In the genomic region with DNA sequence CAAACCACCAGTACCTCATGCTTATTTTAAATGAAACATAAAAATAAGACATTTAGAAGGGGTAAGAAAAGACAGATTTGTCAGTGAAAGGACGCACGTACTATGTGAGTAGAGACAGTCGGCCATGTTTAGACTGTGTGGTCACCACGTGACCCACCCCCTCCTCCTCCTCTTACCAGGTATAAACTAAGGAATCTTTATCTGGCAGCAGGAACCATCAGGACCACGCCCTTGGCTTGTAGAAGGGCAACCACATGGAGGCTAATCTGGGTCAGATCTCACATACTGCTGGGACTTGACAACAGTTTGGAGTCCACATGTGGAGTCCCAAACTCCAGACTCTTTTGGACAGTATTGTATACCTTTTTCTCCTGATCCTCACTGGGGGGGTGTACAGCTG, we compare ENCODE assay signal across 23 mouse cellular contexts. TPM values are rescaled to one million over a fixed set of nuclear protein-coding genes. Genes with fewer than 3 reads are reported as not detected.
DNase-seq lines count a peak whose midpoint lies in the region; ATAC-seq and TF ChIP-seq lines count a peak whose summit lies in the region.
"Had no signal": no experiment of that assay in that cellular context is flagged by ENCODE, and none has a peak within 500 bp of the region (broad histone marks: within the 10 kb centered on the region; RNA-seq: fewer than 3 reads in every experiment).

No protein-coding gene starts in this region.

- 77% methylated on average over 5 of the region's 5 CpGs for WGBS in heart, embryonic 12.5 days

- H3K9me3 ChIP-seq in heart, embryonic 12.5 days (replicated peaks) = no peaks in the 10 kb centered on the region
- H3K9me3 ChIP-seq in E14TG2a.4 (ENCODE audit: low read length) = no peaks in the 10 kb centered on the region
- H3K9me3 ChIP-seq: embryonic facial prominence, embryonic 15.5 days; forebrain, embryonic 10.5 days; forebrain, embryonic 15.5 days; hindbrain, embryonic 10.5 days; intestine, embryonic 15.5 days had no signal

- peaks cover 62% of the 10 kb centered on the region for H3K4me1 ChIP-seq in heart, embryonic 12.5 days (replicated peaks)
- H3K4me1 ChIP-seq in E14TG2a.4 (replicated peaks; ENCODE audit: low read depth, low read length) = peaks cover 87% of the 10 kb centered on the region
- H3K4me1 ChIP-seq: forebrain, embryonic 15.5 days had no signal

- H3K79me2 ChIP-seq in C2C12 (ENCODE audit: control insufficient read depth, insufficient read depth) = no peaks in the 10 kb centered on the region
- H3K79me2 ChIP-seq in myocyte (ENCODE audit: control insufficient read depth, insufficient read depth) = no peaks in the 10 kb centered on the region

- no peaks in the 10 kb centered on the region for H3K27me3 ChIP-seq in heart, embryonic 12.5 days (replicated peaks)
- H3K27me3 ChIP-seq in C2C12 (ENCODE audit: control insufficient read depth, insufficient read depth, insufficient read length) (no peaks in the 10 kb centered on the region), E14TG2a.4 (ENCODE audit: insufficient read depth, low read length) (no peaks in the 10 kb centered on the region), myocyte (ENCODE audit: control insufficient read depth, insufficient read depth, insufficient read length) (no peaks in the 10 kb centered on the region)
- H3K27me3 ChIP-seq: embryonic facial prominence, embryonic 15.5 days; forebrain, embryonic 15.5 days; intestine, embryonic 15.5 days; Patski had no signal

- DNase-seq in heart, adult 18-20 months = no peak
- no peak for DNase-seq in layer of hippocampus, postnatal 14 days (ENCODE audit: low spot score in 2 of 2)
- DNase-seq: adrenal gland, adult 8-10 months; adrenal gland, postnatal 36 days; cerebellum, adult 2 months; cerebellum, postnatal 14 days; embryo, embryonic 11 days; gastrocnemius, postnatal 10 days; kidney, adult 18-20 months had no signal

- no peak for TF ChIP-seq POLR2A in myocyte (IDR thresholded peaks at IDR 0.05; ENCODE audit: insufficient read length, low read depth)

- no peak overlapping the region for H3K4me3 ChIP-seq in heart, embryonic 12.5 days
- H3K4me3 ChIP-seq in C2C12 (ENCODE audit: insufficient read depth, poor library complexity, severe bottlenecking) = no peak overlapping the region
- H3K4me3 ChIP-seq in E14TG2a.4 (replicated peaks; ENCODE audit: low read length) = peak overlapping the region; percentile 3; the same call in 1 of the 2 replicates
- no peak overlapping the region for H3K4me3 ChIP-seq in myocyte
- H3K4me3 ChIP-seq: embryonic facial prominence, embryonic 15.5 days; erythroblast, embryonic 14.5 days; forebrain, embryonic 10.5 days; forebrain, embryonic 15.5 days; hindbrain, embryonic 10.5 days; intestine, embryonic 15.5 days had no signal

- no peak overlapping the region for H3K9ac ChIP-seq in heart, embryonic 12.5 days
- H3K9ac ChIP-seq: embryonic facial prominence, embryonic 15.5 days; forebrain, embryonic 15.5 days; hindbrain, embryonic 14.5 days; intestine, embryonic 15.5 days had no signal

- no peak for ATAC-seq in heart, embryonic 12.5 days (ENCODE audit: insufficient number of reproducible peaks, low FRiP score)
- ATAC-seq: CD4-positive, CD25-positive, alpha-beta regulatory T cell, adult 4 months; forebrain, embryonic 15.5 days; intestine, embryonic 15.5 days; Patski had no signal

- H3K36me3 ChIP-seq in heart, embryonic 12.5 days = no peaks in the 10 kb centered on the region
- H3K36me3 ChIP-seq in C2C12 (ENCODE audit: control insufficient read depth, insufficient read depth) = no peaks in the 10 kb centered on the region
- H3K36me3 ChIP-seq in E14TG2a.4 (ENCODE audit: insufficient read depth, low read length) = peaks cover 30% of the 10 kb centered on the region
- H3K36me3 ChIP-seq in myocyte (ENCODE audit: control insufficient read depth, insufficient read depth) = no peaks in the 10 kb centered on the region
- H3K36me3 ChIP-seq: embryonic facial prominence, embryonic 15.5 days; forebrain, embryonic 10.5 days; forebrain, embryonic 15.5 days; hindbrain, embryonic 10.5 days; intestine, embryonic 15.5 days had no signal

- peak overlapping the region; percentile 48; the same call in 1 of the 2 replicates for H3K27ac ChIP-seq in heart, embryonic 12.5 days (ENCODE audit: poor library complexity, severe bottlenecking)
- H3K27ac ChIP-seq: embryonic facial prominence, embryonic 15.5 days; forebrain, embryonic 15.5 days; hindbrain, embryonic 10.5 days; hindbrain, embryonic 14.5 days; intestine, embryonic 15.5 days had no signal

- no peak overlapping the region for H3K4me2 ChIP-seq in heart, embryonic 12.5 days
- H3K4me2 ChIP-seq in myocyte (ENCODE audit: low read depth) = no peak overlapping the region
- H3K4me2 ChIP-seq: embryonic facial prominence, embryonic 15.5 days; forebrain, embryonic 15.5 days; hindbrain, embryonic 14.5 days; intestine, embryonic 15.5 days had no signal

- TF ChIP-seq CTCF in C2C12 (IDR thresholded peaks at IDR 0.05; ENCODE audit: control insufficient read depth, insufficient read depth, insufficient read length) (no peak), E14TG2a.4 (conservative IDR thresholded peaks at IDR 0.05; ENCODE audit: low read length) (no peak)

- no peaks in the 10 kb centered on the region for H3K79me3 ChIP-seq in C2C12 (ENCODE audit: low read depth)

- no peak overlapping the region for H3ac ChIP-seq in C2C12 (ENCODE audit: control insufficient read depth, insufficient read length, low read depth)
- H3ac ChIP-seq in myocyte (ENCODE audit: control insufficient read depth, insufficient read length) = no peak overlapping the region

TF ChIP-seq in C2C12, 6 proteins besides CTCF, POLR2A, EP300 and RAD21:
- TF ChIP-seq FOSL1 (IDR thresholded peaks at IDR 0.05; ENCODE audit: insufficient read depth, low read length, poor library complexity, severe bottlenecking) = no peak
- peak; percentile 54 for TF ChIP-seq USF1 (IDR thresholded peaks at IDR 0.05; ENCODE audit: low read depth)

TF ChIP-seq in myocyte, 11 proteins besides CTCF, POLR2A, EP300 and RAD21:
- TF ChIP-seq MYOG (IDR thresholded peaks at IDR 0.05; ENCODE audit: control insufficient read depth in 1 of 3, insufficient read depth in 1 of 3, insufficient read length in 2 of 3, low read depth in 2 of 3) (no peak), TCF3 (IDR thresholded peaks at IDR 0.05; ENCODE audit: insufficient read length, low read depth) (no peak), REST (IDR thresholded peaks at IDR 0.05; ENCODE audit: insufficient read depth, insufficient read length) (no peak), E2F4 (IDR thresholded peaks at IDR 0.05; ENCODE audit: insufficient read depth) (no peak), CEBPB (IDR thresholded peaks at IDR 0.05; ENCODE audit: insufficient read depth, poor library complexity, severe bottlenecking) (no peak), USF1 (IDR thresholded peaks at IDR 0.05; ENCODE audit: low read depth) (peak; percentile 3), TCF12 (IDR thresholded peaks at IDR 0.05; ENCODE audit: insufficient read depth, poor library complexity, severe bottlenecking) (no peak)
TF ChIP-seq in myocyte: peak in this region for 1.

RNA-seq across cellular contexts. Expression of a gene that starts 7.5 kb away (rescaled TPM):
- polyA plus RNA-seq in heart, embryonic 12.5 days (2016; fragmentation: Nextera tagmentation; extraction: Ambion mirVana) = 159 and 174 TPM in 2 replicates
- total RNA-seq in heart, adult 18-20 months (2021) = 1 to 10 TPM; 3.7 to 5.0 TPM
- 0.09 TPM for polyA plus RNA-seq in C2C12 (2012; fragmentation: generic; extraction: Trizol)
- 0.04 TPM for polyA plus RNA-seq in myocyte (2012; fragmentation: generic; extraction: Trizol)
- total RNA-seq in layer of hippocampus, postnatal 14 days (2021) = 1 to 10 TPM in 1 of 2 experiments, under 1 TPM in 1; 0.95 to 1.1 TPM
- total RNA-seq: common myeloid progenitor, adult 5-6 weeks had no signal
- polyA plus RNA-seq: CD4-positive, CD25-positive, alpha-beta regulatory T cell, adult 4 months had no signal

Comparison
In these comparisons a context has a peak if more than half of its experiments do, and no peak if none do; other contexts are left out.
1. RNA of a gene that starts 7.5 kb away (polyA plus RNA-seq): 159 to 174 TPM in heart, embryonic 12.5 days; 0.09 TPM in C2C12 (single experiment) and 0.04 TPM in myocyte (single experiment); every median in the first group is over 100 times any median in the second.